Mouse (Mus musculus) cerebellum, adult 2 months (tissue): Measurements from ENCODE around the gene A4gnt.

Source experiments
- CTCF ChIP-seq: fragments of 200-500 bp; IDR thresholded peaks from 2 replicates; pipeline ENCODE4 v1.5.1; 2011; ENCODE audit warnings: low read depth, mild to moderate bottlenecking, control low read depth, low read length, moderate library complexity, borderline replicate concordance; ENCODE audit not compliant: insufficient read depth
- POLR2A ChIP-seq: fragments of 200-500 bp; IDR thresholded peaks from 2 replicates; pipeline ENCODE4 v1.6.1; 2011; ENCODE audit warnings: low read length, control low read depth, borderline replicate concordance; ENCODE audit not compliant: insufficient read depth

- TF ChIP-seq CTCF: no peak
- no peak for TF ChIP-seq POLR2A
Observed at GRCm38 (mm10) chr9:99630528-99631125, 18.3 kb downstream of the A4gnt start.
